Mouse (Mus musculus) adrenal gland, adult 2 months (tissue): Measurements from ENCODE around the gene Ppid. TPM values are rescaled to one million over a fixed set of nuclear protein-coding genes. Genes with fewer than 3 reads are reported as not detected.
"Not testable (repeated sequence)": the region's sequence is repeated elsewhere in the genome, so short reads cannot be mapped to it uniquely, and the experiment has no call there.

Source experiments
- DNase-seq: peaks from one replicate; pipeline ENCODE4 v3.0.0; 2021
- polyA plus RNA-seq: library from polyadenylated mRNA; depleted of rRNA; stranded (reverse); fragments of >200 nt; gene quantifications from 2 replicates; pipeline ENCODE4 v1.2.3, GENCODE M21; 2012
- total RNA-seq, 2 experiments: library from RNA; stranded (reverse); gene quantifications; 2 replicates each; pipeline ENCODE4 v1.2.3; 2021

Ppid gene
- total and polyA plus RNA-seq, 3 experiments: 3.7 to 53.4 (median 51.4) TPM

GRCm38 (mm10) chr3:79572399-79572798 is 18.7 kb upstream of the Ppid start:
- no peak for DNase-seq

GRCm38 (mm10) chr3:79573376-79573775 is 17.8 kb upstream of the Ppid start:
- not testable (repeated sequence) for DNase-seq

- no peak for DNase-seq
Measured at GRCm38 (mm10) chr3:79574336-79574735, 16.8 kb upstream of the Ppid start.

DNA sequence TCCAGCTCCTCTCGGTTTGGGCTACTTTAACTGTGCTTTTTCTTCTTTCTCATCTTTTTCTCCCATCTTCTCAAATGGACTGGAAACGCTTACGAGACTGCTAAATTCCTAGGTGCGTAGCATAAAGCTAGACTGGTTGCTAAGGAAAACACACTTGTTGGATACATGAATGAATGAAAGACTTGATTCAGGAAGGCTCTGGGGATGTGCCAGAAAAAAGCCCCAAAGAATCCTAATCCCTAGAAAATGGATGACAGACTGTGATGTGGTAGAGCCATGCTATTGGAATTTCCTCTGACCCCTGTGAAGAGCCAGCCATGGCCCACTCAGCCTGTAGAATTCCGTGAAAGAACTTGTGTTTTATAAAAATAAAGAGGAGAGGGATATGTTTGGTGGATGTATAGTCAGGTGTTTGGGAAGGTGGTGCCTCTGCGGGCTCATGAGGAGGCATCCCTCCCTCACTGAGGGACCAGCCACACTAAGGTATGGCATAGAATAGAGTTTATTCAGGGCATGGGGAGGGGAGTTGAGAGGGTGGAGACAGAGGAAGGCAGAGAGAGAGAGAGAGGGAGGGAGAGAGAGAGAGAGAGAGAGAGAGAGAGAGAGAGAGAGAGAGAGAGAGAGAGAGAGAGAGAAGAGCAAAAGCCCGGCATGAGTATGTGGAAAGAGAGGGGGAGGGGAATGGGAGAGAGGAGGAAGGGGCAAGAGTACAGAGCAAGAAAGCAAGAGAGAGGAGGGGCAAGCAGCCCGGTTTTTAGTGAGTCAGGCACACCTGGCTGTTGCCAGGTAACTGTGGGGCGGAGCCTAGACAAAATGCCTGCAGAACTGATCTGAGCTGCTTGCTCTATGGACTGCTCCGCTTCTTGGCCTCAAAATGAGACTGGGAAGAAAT is 15.3 kb upstream of the Ppid start:
- no peak for DNase-seq

DNA sequence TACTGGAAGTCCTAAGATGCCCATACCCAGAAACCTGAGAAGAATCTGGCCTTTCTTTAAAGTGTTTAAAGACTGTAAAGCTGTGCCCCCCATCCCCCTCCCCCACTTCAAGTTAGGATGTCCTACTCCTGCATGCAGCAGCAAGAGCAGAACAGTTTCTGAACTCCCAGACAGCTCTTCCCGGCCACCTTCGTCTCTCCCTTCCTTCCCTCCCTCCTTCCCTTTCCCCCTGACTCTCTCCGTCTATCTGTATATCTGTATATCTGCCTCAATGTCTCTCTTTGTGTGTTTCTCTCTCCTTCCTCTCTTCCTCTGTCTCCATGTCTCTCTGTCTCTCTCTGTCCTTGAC is 14.7 kb upstream of the Ppid start:
- DNase-seq: no peak

DNA sequence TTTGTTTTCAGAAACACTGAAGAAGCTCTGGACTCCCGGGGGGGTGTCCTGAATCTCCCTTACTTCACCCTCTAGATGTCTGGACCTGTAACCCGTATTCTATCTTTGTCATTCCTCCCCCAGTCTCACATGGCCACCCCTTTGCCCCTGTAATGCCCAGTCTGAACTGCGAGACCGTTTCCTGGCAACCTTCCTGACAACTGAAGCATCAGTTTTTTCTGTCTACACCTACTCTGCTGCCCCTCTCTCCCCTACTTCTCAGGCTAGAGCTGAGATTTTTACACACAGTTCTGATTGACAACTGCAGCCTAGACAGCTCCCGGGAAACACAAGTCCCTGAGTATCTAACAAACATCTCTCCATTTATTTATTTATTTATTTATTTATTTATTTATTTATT is 14.3 kb upstream of the Ppid start:
- DNase-seq: no peak

GRCm38 (mm10) chr3:79577606-79578005 is 13.5 kb upstream of the Ppid start:
- DNase-seq: no peak

DNA sequence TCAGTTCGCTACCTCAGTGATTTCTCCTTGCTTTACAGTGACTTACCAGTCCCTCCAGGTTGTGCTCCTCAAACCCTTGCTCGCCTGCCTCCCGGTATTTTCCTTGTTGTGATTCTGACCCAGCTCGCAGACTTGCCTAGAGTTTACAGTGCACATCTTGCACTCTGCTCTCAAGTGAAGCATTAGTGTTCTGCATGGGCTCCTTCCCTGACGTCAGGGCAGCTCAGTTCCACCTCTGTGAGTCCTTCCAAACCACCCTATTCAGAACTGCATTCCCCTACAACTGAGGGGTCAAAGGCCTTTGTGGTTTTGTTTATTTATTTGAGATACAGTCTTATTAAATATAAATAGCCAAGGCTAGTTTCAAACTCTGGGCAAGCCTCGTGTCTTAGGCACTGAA is 13.0 kb upstream of the Ppid start:
- DNase-seq: no peak

GRCm38 (mm10) chr3:79579891-79580575 is 11.1 kb upstream of the Ppid start:
- no peak for DNase-seq

DNA sequence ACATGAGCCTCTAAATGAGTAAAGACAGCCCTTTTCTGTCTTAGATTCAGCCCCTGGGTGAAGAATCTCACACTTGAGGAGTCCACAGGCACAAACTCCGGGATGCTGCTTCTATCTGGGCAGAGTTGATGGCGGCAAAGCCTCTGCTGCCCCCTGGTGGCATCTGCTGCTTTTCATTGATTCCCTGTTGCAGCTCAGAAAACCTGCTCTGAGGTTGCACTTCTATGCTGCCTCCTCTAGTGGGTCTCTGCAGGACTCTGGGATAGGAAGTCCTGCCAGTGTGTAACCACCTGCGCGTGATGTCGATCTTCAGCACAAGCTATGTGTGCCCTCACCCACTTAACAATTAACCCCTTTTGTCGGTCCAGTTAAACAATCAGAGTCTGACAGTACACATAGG is 4.3 kb upstream of the Ppid start:
- DNase-seq: peak; percentile 89

DNA sequence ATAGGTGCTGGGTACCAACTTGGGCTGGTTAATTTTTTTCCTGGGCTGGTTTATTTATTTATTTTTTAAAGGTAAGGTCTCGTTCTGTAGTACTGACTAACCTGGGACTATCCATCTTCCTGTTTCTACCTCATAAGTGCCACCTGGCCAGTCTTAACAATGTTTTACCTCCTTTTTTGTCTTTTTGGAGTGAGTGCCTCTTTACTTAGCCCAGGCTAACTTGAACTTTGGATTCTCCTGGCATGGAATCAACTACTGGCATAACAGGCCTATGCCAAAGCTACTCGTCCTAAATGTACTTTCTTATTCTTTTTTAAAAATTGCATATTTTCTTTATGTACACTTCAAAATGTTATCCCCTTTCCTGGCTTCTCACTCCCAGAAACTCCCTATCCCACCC is 1.5 kb upstream of the Ppid start:
- no peak for DNase-seq

DNA sequence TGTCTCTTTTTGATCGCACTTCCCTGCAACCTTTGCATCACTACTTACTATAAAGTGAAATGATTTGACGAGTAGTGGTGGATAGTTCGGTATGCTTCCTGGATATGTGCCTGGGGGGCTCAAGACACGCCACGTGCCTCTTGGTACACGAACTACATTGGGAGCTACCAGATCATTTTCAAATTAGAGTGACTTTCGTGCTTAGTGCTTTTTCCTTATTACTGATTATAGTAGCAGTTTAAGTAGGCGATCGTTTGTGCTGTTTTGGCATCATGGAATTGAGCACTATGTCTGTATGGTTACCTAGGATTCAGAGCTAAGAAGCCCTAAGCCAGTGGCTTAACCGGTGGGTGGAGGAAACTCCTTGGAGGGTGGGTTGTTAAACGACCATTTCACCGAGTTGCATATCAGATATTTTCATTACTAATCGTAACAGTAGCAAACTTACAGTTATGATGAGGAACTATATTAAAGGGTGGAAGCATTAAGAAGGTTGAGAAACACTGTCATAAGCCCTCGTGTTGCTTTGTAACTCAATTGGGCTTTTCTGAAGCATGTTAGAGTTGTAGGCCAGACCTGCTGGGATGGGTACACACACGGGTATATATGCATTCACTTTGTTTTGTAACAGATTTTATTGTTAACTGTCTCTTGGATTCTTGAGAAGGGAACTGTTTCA is 790 bp downstream of the Ppid start:
- DNase-seq: no peak

DNA sequence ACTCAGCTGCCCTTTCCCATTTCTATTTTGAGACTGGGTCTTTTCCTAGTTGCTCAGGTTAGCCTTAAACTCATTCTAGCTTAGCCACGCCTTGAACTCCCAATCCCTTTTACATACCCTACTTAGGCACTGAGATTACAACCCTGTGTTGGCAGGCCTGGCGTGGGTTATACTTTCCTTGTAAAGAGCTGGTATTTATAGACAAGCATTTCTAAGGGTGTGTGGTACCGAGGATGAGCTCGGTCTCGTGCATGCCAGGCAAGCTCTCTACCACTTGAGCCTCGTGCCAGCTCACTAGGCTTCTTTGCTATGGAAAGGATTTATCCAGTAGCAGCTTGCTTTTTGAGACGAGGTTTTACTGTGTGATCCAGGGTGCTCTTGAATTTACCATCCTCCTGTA is 4.3 kb downstream of the Ppid start:
- no peak for DNase-seq

DNA sequence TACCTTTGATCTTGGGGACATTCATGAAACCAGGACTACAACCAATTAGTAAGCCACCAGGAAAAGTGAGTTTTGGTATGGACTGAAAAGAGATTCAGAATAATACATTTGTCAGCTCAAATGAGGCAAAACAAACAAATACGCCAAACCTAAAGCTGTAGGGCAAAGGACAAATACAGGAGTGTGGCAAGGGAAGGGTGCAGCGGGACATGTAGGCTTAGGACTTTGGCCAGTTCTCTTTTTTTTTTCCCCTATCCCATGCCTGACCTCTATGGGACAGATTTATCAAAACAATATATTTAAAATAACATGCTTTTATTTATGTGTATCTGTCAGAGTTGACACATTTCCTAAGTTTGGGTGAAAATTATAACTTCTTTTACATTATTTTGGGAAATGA is 18.7 kb downstream of the Ppid start:
- DNase-seq: no peak

GRCm38 (mm10) chr3:79627484-79628181 is 36.5 kb downstream of the Ppid start:
- DNase-seq: no peak

DNA sequence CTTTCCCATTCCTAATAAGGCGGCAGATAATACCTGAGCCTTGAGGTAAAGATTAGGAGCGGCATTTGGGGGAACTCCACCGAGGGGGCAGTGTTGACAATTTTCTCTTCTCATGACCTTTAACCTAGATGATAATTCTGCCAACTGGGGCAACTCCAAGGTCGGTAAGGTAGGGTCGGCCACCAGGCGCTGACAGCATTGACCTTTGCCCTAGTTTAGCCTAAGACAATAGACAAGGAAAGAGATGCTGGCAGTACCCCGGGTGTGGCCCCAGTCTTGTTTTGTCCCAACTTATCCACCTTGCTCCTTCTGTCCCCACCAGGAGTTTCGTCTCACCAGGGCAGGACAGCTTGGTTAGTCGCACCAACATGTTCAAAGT is 37.0 kb downstream of the Ppid start:
- no peak for DNase-seq

GRCm38 (mm10) chr3:79628561-79629415 is 37.6 kb downstream of the Ppid start, which contains the start of gene 4930579G24Rik:
Gene 4930579G24Rik (plus strand): TSS chr3:79629079.
- DNase-seq: peak; percentile 97

DNA sequence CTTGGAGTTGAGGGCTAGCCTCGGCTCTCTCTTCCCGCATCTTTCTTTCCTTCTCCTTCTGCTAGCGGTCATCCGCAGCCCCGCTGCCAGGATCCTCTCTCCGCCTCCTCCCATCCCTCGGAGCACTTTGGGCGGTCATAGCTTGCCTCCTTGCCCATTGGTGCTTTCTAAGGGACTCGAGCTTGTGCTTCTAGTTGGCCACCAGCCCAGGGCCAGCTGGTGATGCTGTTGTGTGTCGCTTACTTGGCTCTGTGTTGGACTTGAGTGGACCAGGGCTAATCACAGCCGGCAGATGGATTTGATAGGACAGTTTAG is 38.2 kb downstream of the Ppid start, which contains the start of gene Etfdh:
Gene Etfdh, minus strand, starts transcription at position 85 of the 315 bp plus-strand sequence.
- DNase-seq: peak; percentile 80

DNA sequence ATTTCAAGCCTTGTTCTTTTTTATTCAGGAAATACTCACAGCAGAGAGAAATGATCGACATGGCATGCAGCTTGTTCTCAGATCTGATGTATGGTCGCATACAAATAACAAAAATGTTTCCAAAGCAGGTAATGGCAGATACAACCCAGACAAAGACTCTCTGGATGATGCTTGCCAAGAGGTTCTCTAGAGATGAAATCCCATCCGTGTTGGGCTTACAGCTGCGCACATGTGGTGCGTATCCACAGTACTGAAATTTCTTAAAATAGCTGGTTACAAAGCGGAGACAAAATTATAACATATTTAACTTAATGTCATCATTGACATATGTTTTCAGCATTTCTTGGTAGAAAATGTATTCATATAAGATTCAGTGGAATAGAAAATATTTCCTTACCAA is 61.0 kb downstream of the Ppid start:
- no peak for DNase-seq
